14 mouse cellular contexts compared by ENCODE assay signal in genomic region chr3:148676025-148676424, GRCm38 (mm10).
DNase-seq lines count a peak whose midpoint lies in the region; ATAC-seq and TF ChIP-seq lines count a peak whose summit lies in the region.
"Had no signal": no experiment of that assay in that cellular context is flagged by ENCODE, and none has a peak within 500 bp of the region (broad histone marks: within the 10 kb centered on the region; RNA-seq: fewer than 3 reads in every experiment).

No protein-coding gene starts in this region.

- TF ChIP-seq POLR2A in heart, adult 2 months (IDR thresholded peaks at IDR 0.05; ENCODE audit: insufficient read depth, low read depth, low read length), result no peak

- no peak overlapping the region for H3K4me2 ChIP-seq in liver, postnatal 0 days (ENCODE audit: low read depth, low read length)
- H3K4me2 ChIP-seq: midbrain, embryonic 13.5 days had no signal

- H3K9ac ChIP-seq in heart, adult 2 months (ENCODE audit: low read depth, low read length), result no peak overlapping the region
- no peak overlapping the region for H3K9ac ChIP-seq in liver, postnatal 0 days (replicated peaks)
- H3K9ac ChIP-seq: liver, embryonic 14.5 days; midbrain, embryonic 13.5 days had no signal

- no peaks in the 10 kb centered on the region for H3K27me3 ChIP-seq in heart, adult 2 months (ENCODE audit: control insufficient read depth, insufficient read depth, low read length)
- no peaks in the 10 kb centered on the region for H3K27me3 ChIP-seq in liver, postnatal 0 days (ENCODE audit: insufficient read depth, low read length)
- H3K27me3 ChIP-seq: midbrain, embryonic 13.5 days had no signal

- DNase-seq in heart, adult 2 months, result no peak
- no peak for DNase-seq in heart, adult 8-10 months (ENCODE audit: low spot score)
- no peak for DNase-seq in liver, postnatal 0 days
- DNase-seq in liver (no peak), ES-CJ7 (ENCODE audit: low read depth, low spot score) (peak; percentile 52)
- no peak for DNase-seq in frontal cortex, postnatal 14 days (ENCODE audit: low spot score in 2 of 2)
- DNase-seq: cerebellum, postnatal 25 days; gastrocnemius, postnatal 10 days; right cerebral cortex, postnatal 4 days had no signal

- TF ChIP-seq CTCF in heart, adult 2 months (IDR thresholded peaks at IDR 0.05), result peak; percentile 46
- peak; percentile 25 for TF ChIP-seq CTCF in liver, postnatal 0 days (IDR thresholded peaks at IDR 0.05; ENCODE audit: low read depth)

- no peaks in the 10 kb centered on the region for H3K36me3 ChIP-seq in heart, adult 2 months (ENCODE audit: control insufficient read depth, insufficient read depth, low read length)
- H3K36me3 ChIP-seq in liver, postnatal 0 days (replicated peaks; ENCODE audit: insufficient read depth, low read length), result no peaks in the 10 kb centered on the region
- H3K36me3 ChIP-seq: midbrain, embryonic 13.5 days had no signal

- TF ChIP-seq EP300 in heart, adult 2 months (IDR thresholded peaks at IDR 0.05; ENCODE audit: insufficient read depth, low read depth, low read length), result no peak
- TF ChIP-seq EP300 in liver, postnatal 0 days (IDR thresholded peaks at IDR 0.05; ENCODE audit: low read depth), result no peak

- no peaks in the 10 kb centered on the region for H3K4me1 ChIP-seq in heart, adult 2 months (ENCODE audit: control insufficient read depth, insufficient read depth, low read length)
- no peaks in the 10 kb centered on the region for H3K4me1 ChIP-seq in liver, postnatal 0 days (ENCODE audit: insufficient read depth)
- H3K4me1 ChIP-seq: midbrain, embryonic 13.5 days had no signal

- intact Hi-C loops in heart, adult 2 months (cut with DNase I), result loop anchor here (5.0 kb wide), 1 partner anchor 311 kb away; no protein-coding TSS in a partner anchor

- no peaks in the 10 kb centered on the region for H3K9me3 ChIP-seq in liver, postnatal 0 days (ENCODE audit: low read length)
- H3K9me3 ChIP-seq: midbrain, embryonic 13.5 days had no signal

- no peak for ATAC-seq in liver, postnatal 0 days
- 0 out of 2 replicates have a peak, but pooled peaks have one; percentile 59 for ATAC-seq in megakaryocyte-erythroid progenitor cell, adult 5-6 weeks (replicated peaks; ENCODE audit: low FRiP score, low TSS enrichment, poor library complexity, severe bottlenecking)
- ATAC-seq in activated CD4-positive, CD25-positive, alpha-beta regulatory T cell, adult 4 months, result no peak
- ATAC-seq: CD4-positive, CD25-positive, alpha-beta regulatory T cell, adult 4 months; midbrain, embryonic 13.5 days had no signal

- WGBS in heart, adult 2 months, result 71% methylated on average over 2 of the region's 2 CpGs
- 64% methylated on average over 2 of the region's 2 CpGs for WGBS in liver, postnatal 0 days (ENCODE audit: insufficient replicate concordance)

- H3K79me2 ChIP-seq in heart, adult 2 months (replicated peaks; ENCODE audit: control insufficient read depth, insufficient read depth, low read length), result no peaks in the 10 kb centered on the region

- no peak overlapping the region for H3K27ac ChIP-seq in heart, adult 2 months
- no peak overlapping the region for H3K27ac ChIP-seq in liver, postnatal 0 days (ENCODE audit: low read depth)
- H3K27ac ChIP-seq: liver, embryonic 14.5 days; midbrain, embryonic 13.5 days had no signal

- H3K4me3 ChIP-seq in heart, adult 2 months, result no peak overlapping the region
- H3K4me3 ChIP-seq in liver, postnatal 0 days (ENCODE audit: low read depth, low read length), result no peak overlapping the region
- H3K4me3 ChIP-seq: midbrain, embryonic 13.5 days had no signal
